Mouse (Mus musculus): Measurements from ENCODE around the gene Zfp111.

GRCm38 (mm10) chr7:24237040-24237791 is 26.0 kb upstream of the Zfp111 start, which contains the start of gene Zfp109:
- TF ChIP-seq POLR2A (IDR thresholded peaks at IDR 0.05; ENCODE audit: borderline replicate concordance, extremely low read depth, low read depth, low read length) (no peak; the same call in 1 of the 2 replicates), CTCF (IDR thresholded peaks at IDR 0.05; ENCODE audit: insufficient read depth, low read length) (no peak)
